ENCODE assay signal across 29 mouse cellular contexts in genomic region chr11:121501525-121501924, GRCm38 (mm10). TPM values are rescaled to one million over a fixed set of nuclear protein-coding genes. Genes with fewer than 3 reads are reported as not detected.
DNase-seq lines count a peak whose midpoint lies in the region; ATAC-seq and TF ChIP-seq lines count a peak whose summit lies in the region.
"Had no signal": no experiment of that assay in that cellular context is flagged by ENCODE, and none has a peak within 500 bp of the region (broad histone marks: within the 10 kb centered on the region; RNA-seq: fewer than 3 reads in every experiment).

No protein-coding gene starts in this region.

- no peak overlapping the region for H3K4me3 ChIP-seq in heart, embryonic 12.5 days
- no peak overlapping the region for H3K4me3 ChIP-seq in limb, embryonic 14.5 days (replicated peaks; ENCODE audit: low read length)
- no peak overlapping the region for H3K4me3 ChIP-seq in limb, embryonic 10.5 days
- H3K4me3 ChIP-seq in intestine, embryonic 15.5 days (replicated peaks) = no peak overlapping the region
- H3K4me3 ChIP-seq: embryonic facial prominence, embryonic 12.5 days; embryonic facial prominence, embryonic 15.5 days; gastrocnemius, adult 2 months; heart, adult 2 months had no signal

- H3K27me3 ChIP-seq in heart, embryonic 12.5 days (replicated peaks) = no peaks in the 10 kb centered on the region
- no peaks in the 10 kb centered on the region for H3K27me3 ChIP-seq in limb, embryonic 14.5 days (ENCODE audit: control insufficient read depth, insufficient read depth, low read length)
- H3K27me3 ChIP-seq in limb, embryonic 10.5 days (ENCODE audit: low read depth, poor library complexity, severe bottlenecking) = no peaks in the 10 kb centered on the region
- H3K27me3 ChIP-seq in intestine, embryonic 15.5 days (replicated peaks) = no peaks in the 10 kb centered on the region
- H3K27me3 ChIP-seq: CH12.LX; embryonic facial prominence, embryonic 12.5 days; embryonic facial prominence, embryonic 15.5 days; Patski had no signal

- TF ChIP-seq POLR2A in limb, embryonic 14.5 days (IDR thresholded peaks at IDR 0.05; ENCODE audit: borderline replicate concordance, extremely low read depth, insufficient read depth, insufficient read length) = no peak

- WGBS in heart, embryonic 12.5 days = 47% methylated on average over 4 of the region's 4 CpGs
- whole genome bisulfite sequencing in limb, embryonic 14.5 days = 84% methylated on average over 4 of the region's 4 CpGs
- 92% methylated on average over 4 of the region's 4 CpGs for WGBS in limb, embryonic 10.5 days
- WGBS in intestine, embryonic 15.5 days = 82% methylated on average over 4 of the region's 4 CpGs

- no peak for DNase-seq in heart, adult 11 months
- no peak for DNase-seq in limb, embryonic 14.5 days (ENCODE audit: low spot score)
- DNase-seq in limb, embryonic 10.5 days (ENCODE audit: low spot score) = no peak
- DNase-seq in gastrocnemius, postnatal 25 days = no peak
- DNase-seq: adrenal gland, postnatal 10 days; adrenal gland, postnatal 36 days; B cell, adult 2 months; cerebellum, adult 18-20 months; cerebellum, adult 9-10 months; cerebellum, postnatal 25 days; forebrain, postnatal 0 days; gastrocnemius, adult 2 months; gastrocnemius, postnatal 14 days; heart, adult 2 months; heart, postnatal 36 days had no signal

- ATAC-seq in heart, embryonic 12.5 days (ENCODE audit: insufficient number of reproducible peaks, low FRiP score) = no peak
- no peak for ATAC-seq in limb, embryonic 14.5 days (ENCODE audit: low FRiP score, low read depth)
- peak; percentile 69 for ATAC-seq in megakaryocyte progenitor cell, adult 5-6 weeks (replicated peaks; ENCODE audit: poor library complexity)
- ATAC-seq in intestine, embryonic 15.5 days = no peak
- ATAC-seq: forebrain, embryonic 14.5 days; forebrain, postnatal 0 days; hindbrain, postnatal 0 days; inflammation-experienced regulatory T-cells, adult 6 months; Patski had no signal

- H3K4me1 ChIP-seq in heart, embryonic 12.5 days (replicated peaks) = peaks cover 24% of the 10 kb centered on the region
- H3K4me1 ChIP-seq in limb, embryonic 14.5 days (ENCODE audit: control insufficient read depth, insufficient read depth, low read length) = no peaks in the 10 kb centered on the region
- H3K4me1 ChIP-seq in limb, embryonic 10.5 days = no peaks in the 10 kb centered on the region
- H3K4me1 ChIP-seq in intestine, embryonic 15.5 days (replicated peaks) = no peaks in the 10 kb centered on the region
- H3K4me1 ChIP-seq: embryonic facial prominence, embryonic 12.5 days; embryonic facial prominence, embryonic 15.5 days had no signal

- H3K9ac ChIP-seq in heart, embryonic 12.5 days = no peak overlapping the region
- H3K9ac ChIP-seq in limb, embryonic 14.5 days (ENCODE audit: low read depth, low read length, severe bottlenecking) = no peak overlapping the region
- H3K9ac ChIP-seq in intestine, embryonic 15.5 days = no peak overlapping the region
- H3K9ac ChIP-seq: embryonic facial prominence, embryonic 12.5 days; embryonic facial prominence, embryonic 15.5 days; forebrain, postnatal 0 days; hindbrain, embryonic 14.5 days had no signal

- H3K4me2 ChIP-seq in heart, embryonic 12.5 days = no peak overlapping the region
- H3K4me2 ChIP-seq in limb, embryonic 14.5 days (replicated peaks; ENCODE audit: low read depth, low read length, severe bottlenecking) = no peak overlapping the region
- H3K4me2 ChIP-seq in intestine, embryonic 15.5 days (replicated peaks) = no peak overlapping the region
- H3K4me2 ChIP-seq: embryonic facial prominence, embryonic 12.5 days; embryonic facial prominence, embryonic 15.5 days; hindbrain, embryonic 14.5 days had no signal

- H3K27ac ChIP-seq in heart, embryonic 12.5 days (ENCODE audit: poor library complexity, severe bottlenecking) = peak overlapping the region; percentile 17; the same call in 1 of the 2 replicates
- H3K27ac ChIP-seq in limb, embryonic 14.5 days (replicated peaks; ENCODE audit: low read depth, low read length) = 0 out of 2 replicates have a peak overlapping the region, but pooled peaks have one; percentile 10
- no peak overlapping the region for H3K27ac ChIP-seq in limb, embryonic 10.5 days
- H3K27ac ChIP-seq in intestine, embryonic 15.5 days = no peak overlapping the region
- H3K27ac ChIP-seq: embryonic facial prominence, embryonic 12.5 days; embryonic facial prominence, embryonic 15.5 days; gastrocnemius, adult 2 months; heart, adult 2 months; hindbrain, embryonic 14.5 days; hindbrain, postnatal 0 days had no signal

- peaks cover 31% of the 10 kb centered on the region for H3K36me3 ChIP-seq in heart, embryonic 12.5 days
- H3K36me3 ChIP-seq in limb, embryonic 14.5 days (ENCODE audit: control insufficient read depth, insufficient read depth, low read length) = peaks cover 24% of the 10 kb centered on the region
- peaks cover 75% of the 10 kb centered on the region for H3K36me3 ChIP-seq in limb, embryonic 10.5 days
- peaks cover 10% of the 10 kb centered on the region for H3K36me3 ChIP-seq in intestine, embryonic 15.5 days

- no peaks in the 10 kb centered on the region for H3K9me3 ChIP-seq in heart, embryonic 12.5 days (replicated peaks)
- H3K9me3 ChIP-seq in limb, embryonic 14.5 days (ENCODE audit: control insufficient read depth, low read length) = no peaks in the 10 kb centered on the region
- no peaks in the 10 kb centered on the region for H3K9me3 ChIP-seq in limb, embryonic 10.5 days (replicated peaks)
- H3K9me3 ChIP-seq in intestine, embryonic 15.5 days = no peaks in the 10 kb centered on the region
- H3K9me3 ChIP-seq: embryonic facial prominence, embryonic 12.5 days; embryonic facial prominence, embryonic 15.5 days; G1E had no signal

RNA-seq across cellular contexts. Expression of gene Zfp750, which starts 17.6 kb away (rescaled TPM):
- 0.14 and 0.28 TPM in 2 replicates for polyA plus RNA-seq in heart, embryonic 12.5 days (2016; fragmentation: Nextera tagmentation; extraction: Ambion mirVana)
- 10.7 and 12.8 TPM in 2 replicates for polyA plus RNA-seq in limb, embryonic 14.5 days (2012; rRNA removed)
- 19.7 and 24.0 TPM in 2 replicates for polyA plus RNA-seq in limb, embryonic 14.5 days (2014; fragmentation: Nextera tagmentation; extraction: Ambion mirVana)
- polyA plus RNA-seq in limb, embryonic 10.5 days (2016; fragmentation: Nextera tagmentation; extraction: Ambion mirVana) = 0.51 and 1.4 TPM in 2 replicates
- total RNA-seq in megakaryocyte progenitor cell, adult 5-6 weeks (2015) = not detected in 2 replicates
- total RNA-seq in megakaryocyte progenitor cell, adult 5-6 weeks (2017) = 0.14 TPM in 1 of 2 replicates, not detected in the other
- under 1 TPM in 1 of 2 experiments, not detected in 1; 0.13 TPM for total RNA-seq in gastrocnemius, postnatal 25 days (2021)
- polyA plus RNA-seq in intestine, embryonic 15.5 days (2015; fragmentation: Nextera tagmentation; extraction: Ambion mirVana) = 0.38 and 0.76 TPM in 2 replicates
- total RNA-seq: common myeloid progenitor, adult 5-6 weeks; gastrocnemius, postnatal 14 days; heart, postnatal 36 days had no signal
- polyA plus RNA-seq: heart, embryonic 14.5 days; Patski had no signal

RNA-seq across cellular contexts. Expression of gene Tbcd, which starts 49.8 kb away (rescaled TPM):
- 24.4 and 26.6 TPM in 2 replicates for polyA plus RNA-seq in heart, embryonic 12.5 days (2016; fragmentation: Nextera tagmentation; extraction: Ambion mirVana)
- polyA plus RNA-seq in limb, embryonic 14.5 days (2012; rRNA removed) = 43.4 and 45.0 TPM in 2 replicates
- polyA plus RNA-seq in limb, embryonic 14.5 days (2014; fragmentation: Nextera tagmentation; extraction: Ambion mirVana) = 38.7 and 42.0 TPM in 2 replicates
- polyA plus RNA-seq in limb, embryonic 10.5 days (2016; fragmentation: Nextera tagmentation; extraction: Ambion mirVana) = 47.8 and 54.9 TPM in 2 replicates
- 32.7 and 36.7 TPM in 2 replicates for total RNA-seq in megakaryocyte progenitor cell, adult 5-6 weeks (2015)
- total RNA-seq in megakaryocyte progenitor cell, adult 5-6 weeks (2017) = 38.8 and 54.1 TPM in 2 replicates
- total RNA-seq in gastrocnemius, postnatal 25 days (2021) = 10 to 100 TPM; 10.2 to 12.5 TPM
- 34.7 and 38.7 TPM in 2 replicates for polyA plus RNA-seq in intestine, embryonic 15.5 days (2015; fragmentation: Nextera tagmentation; extraction: Ambion mirVana)

Comparison
In these comparisons a context has a peak if more than half of its experiments do, and no peak if none do; other contexts are left out.
1. H3K27ac ChIP-seq: peak in heart, embryonic 12.5 days (single experiment) and limb, embryonic 14.5 days (single experiment); none in limb, embryonic 10.5 days (single experiment) and intestine, embryonic 15.5 days (single experiment).